Mouse (Mus musculus) frontal cortex, postnatal 14 days (tissue): ENCODE results near the gene Rhox2f.
"Not testable (repeated sequence)": the region's sequence is repeated elsewhere in the genome, so short reads cannot be mapped to it uniquely, and the experiment has no call there.

Source experiments
- DNase-seq, 2 experiments: peaks; one replicate each; pipeline ENCODE4 v3.0.0; 2022; ENCODE audit warnings: low spot score in 2 of 2

Rhox2f gene

GRCm38 (mm10) chrX:37571105-37571504 is at the start of gene Rhox2f:
TSS of gene Rhox2f (plus strand) at chrX:37571405.
- not testable (repeated sequence) for DNase-seq

- not testable (repeated sequence) for DNase-seq
These were observed 41.1 kb upstream of the Rhox2f start, which contains the start of gene Rhox2e for GRCm38 (mm10) chrX:37530152-37530551. TSS of gene Rhox2e (plus strand) at chrX:37530452.

GRCm38 (mm10) chrX:37541719-37542118 is 29.5 kb upstream of the Rhox2f start, which contains the start of gene Rhox3e:
TSS of gene Rhox3e (plus strand) at chrX:37542019.
- DNase-seq, result not testable (repeated sequence)

- not testable (repeated sequence) for DNase-seq
These were observed 14.1 kb upstream of the Rhox2f start, which contains the start of gene Rhox4e for GRCm38 (mm10) chrX:37557112-37557511. TSS of gene Rhox4e (plus strand) at chrX:37557412.

GRCm38 (mm10) chrX:37572638-37573037 is 1.4 kb downstream of the Rhox2f start:
- not testable (repeated sequence) for DNase-seq

GRCm38 (mm10) chrX:37580692-37581091 is 9.5 kb downstream of the Rhox2f start, which contains the start of gene Rhox3f:
TSS of gene Rhox3f (plus strand) at chrX:37580992.
- DNase-seq, result not testable (repeated sequence)

- DNase-seq, result not testable (repeated sequence)
These were observed 36.4 kb downstream of the Rhox2f start, which contains the start of gene Rhox4f for GRCm38 (mm10) chrX:37607604-37608003. TSS of gene Rhox4f (minus strand) at chrX:37607704.
